Mouse (Mus musculus) MEL (cell line): ENCODE data around the gene C1qtnf1.

Experiments
- BHLHE40 ChIP-seq: IDR thresholded peaks from 2 replicates; pipeline ENCODE4 v1.6.1; 2012; ENCODE audit warnings: low read depth, mild to moderate bottlenecking, inconsistent platforms, low read length, improper control_type of control experiment, borderline replicate concordance
- CTCF ChIP-seq, 3 experiments: IDR thresholded peaks in 2 of 3; conservative IDR thresholded peaks in 1 of 3; 2 replicates each; pipeline ENCODE4 v1.5.1; 2011 to 2012; ENCODE audit warnings: low read length in 3 of 3, low read depth in 2 of 3, mild to moderate bottlenecking in 2 of 3, improper control_type of control experiment in 1 of 3, inconsistent platforms in 1 of 3, mixed read lengths in 1 of 3, moderate library complexity in 1 of 3; ENCODE audit not compliant: control insufficient read depth in 1 of 3, insufficient read depth in 1 of 3, poor library complexity in 1 of 3, severe bottlenecking in 1 of 3
- E2F4 ChIP-seq: IDR thresholded peaks from 2 replicates; pipeline ENCODE4 v1.6.1; 2011; ENCODE audit warnings: low read depth, low read length, improper control_type of control experiment, borderline replicate concordance
- ETS1 ChIP-seq: IDR thresholded peaks from 2 replicates; pipeline ENCODE4 v1.6.1; 2012; ENCODE audit warnings: low read depth, mild to moderate bottlenecking, inconsistent platforms, low read length, improper control_type of control experiment, moderate library complexity
- GATA1 ChIP-seq: IDR thresholded peaks from 2 replicates; pipeline ENCODE4 v1.6.1; 2011; ENCODE audit warnings: low read depth, low read length, improper control_type of control experiment
- MAFK ChIP-seq: IDR thresholded peaks from 2 replicates; pipeline ENCODE4 v1.6.1; 2011; ENCODE audit warnings: low read depth, mild to moderate bottlenecking, low read length, improper control_type of control experiment, borderline replicate concordance
- MAX ChIP-seq: IDR thresholded peaks from 2 replicates; pipeline ENCODE4 v1.6.1; 2011; ENCODE audit warnings: low read length, improper control_type of control experiment
- POLR2A ChIP-seq, 2 experiments: IDR thresholded peaks; 2 replicates each; pipeline ENCODE4 v1.6.1; 2011 to 2012; ENCODE audit warnings: low read length in 2 of 2, mild to moderate bottlenecking in 2 of 2, control low read depth in 1 of 2, improper control_type of control experiment in 1 of 2, low read depth in 1 of 2, moderate library complexity in 1 of 2; ENCODE audit not compliant: control insufficient read depth in 1 of 2, insufficient read depth in 1 of 2, poor library complexity in 1 of 2
- SIN3A ChIP-seq: IDR thresholded peaks from 2 replicates; pipeline ENCODE4 v1.6.1; 2012; ENCODE audit warnings: low read length, improper control_type of control experiment, inconsistent platforms
- UBTF ChIP-seq: IDR thresholded peaks from 2 replicates; pipeline ENCODE4 v1.6.1; 2012; ENCODE audit warnings: low read depth, mild to moderate bottlenecking, inconsistent platforms, low read length, improper control_type of control experiment, moderate library complexity, borderline replicate concordance; ENCODE audit not compliant: insufficient read depth
- ZKSCAN1 ChIP-seq: IDR thresholded peaks from 2 replicates; pipeline ENCODE4 v1.6.1; 2012; ENCODE audit warnings: low read depth, mild to moderate bottlenecking, inconsistent platforms, low read length, improper control_type of control experiment, moderate library complexity

- no peak for TF ChIP-seq MAFK
- TF ChIP-seq POLR2A (IDR thresholded peaks at IDR 0.05; ENCODE audit: control insufficient read depth in 1 of 2, insufficient read depth in 1 of 2, low read depth in 1 of 2, low read length in 2 of 2, poor library complexity in 1 of 2), result no peak
- no peak for TF ChIP-seq CTCF (IDR thresholded peaks at IDR 0.05 in 2 of 3, conservative IDR thresholded peaks at IDR 0.05 in 1 of 3; ENCODE audit: control insufficient read depth in 1 of 3, insufficient read depth in 1 of 3, low read depth in 2 of 3, low read length in 3 of 3, poor library complexity in 1 of 3, severe bottlenecking in 1 of 3)
- no peak for TF ChIP-seq SIN3A
- no peak for TF ChIP-seq E2F4
- no peak for TF ChIP-seq GATA1
- TF ChIP-seq ZKSCAN1, result no peak
- no peak for TF ChIP-seq ETS1
- TF ChIP-seq UBTF, result no peak
- TF ChIP-seq BHLHE40, result no peak
- no peak for TF ChIP-seq MAX
These were observed 10.8 kb downstream of the C1qtnf1 start for GRCm38 (mm10) chr11:118438665-118439414.
